Mouse (Mus musculus) adrenal gland, postnatal 36 days (tissue): ENCODE measurements at regions not wholly inside any gene's neighbourhood (a gene's known extent, or its start where the extent isn't known, plus 50 kb on each side); places are given as distances from the start of the nearest gene placed in this dataset.

Experiments used
- DNase-seq, 2 experiments: peaks; one replicate each; pipeline ENCODE4 v3.0.0; 2021; ENCODE audit warnings: mixed read lengths in 1 of 2

GRCm38 (mm10) chr8:44765194-44765593 lies 170.1 kb upstream of the Fat1 start:
- DNase-seq = no peak

GRCm38 (mm10) chr8:44765677-44766076 lies 169.6 kb upstream of the Fat1 start:
- DNase-seq = no peak

GRCm38 (mm10) chr8:44766111-44766873 lies 169.0 kb upstream of the Fat1 start:
- DNase-seq = peak in 1 of 2 experiments; percentile 12

GRCm38 (mm10) chr8:44767271-44767670 lies 168.0 kb upstream of the Fat1 start:
- DNase-seq = no peak

- DNase-seq = no peak
Observed at GRCm38 (mm10) chr8:44779212-44779611, 156.0 kb upstream of the Fat1 start.

GRCm38 (mm10) chr8:44782421-44782820 lies 152.8 kb upstream of the Fat1 start:
- no peak for DNase-seq

GRCm38 (mm10) chr8:44785161-44785560 lies 150.1 kb upstream of the Fat1 start:
- DNase-seq = no peak

- no peak for DNase-seq
Observed at GRCm38 (mm10) chr8:44786740-44787139, 148.5 kb upstream of the Fat1 start.

GRCm38 (mm10) chr8:44788290-44788689 lies 147.0 kb upstream of the Fat1 start:
- DNase-seq = no peak

GRCm38 (mm10) chr8:44799513-44799912 lies 135.7 kb upstream of the Fat1 start:
- DNase-seq = no peak

- peak; percentile 25 to 39 for DNase-seq
Observed at GRCm38 (mm10) chr8:44800827-44801273, 134.4 kb upstream of the Fat1 start.

GRCm38 (mm10) chr8:44801604-44802206 lies 133.5 kb upstream of the Fat1 start:
- no peak for DNase-seq

- DNase-seq = peak; percentile 14 to 33
Observed at GRCm38 (mm10) chr8:44802331-44802730, 132.9 kb upstream of the Fat1 start.

- no peak for DNase-seq
Observed at GRCm38 (mm10) chr8:44804414-44805178, 130.7 kb upstream of the Fat1 start.

GRCm38 (mm10) chr8:44805179-44805815 lies 129.9 kb upstream of the Fat1 start:
- peak; percentile 18 to 43 for DNase-seq

- no peak for DNase-seq
Observed at GRCm38 (mm10) chr8:44812360-44812759, 122.9 kb upstream of the Fat1 start.

GRCm38 (mm10) chr8:44817532-44818157 lies 117.6 kb upstream of the Fat1 start:
- DNase-seq = no peak

- DNase-seq = no peak
Observed at GRCm38 (mm10) chr8:44819270-44819669, 116.0 kb upstream of the Fat1 start.

GRCm38 (mm10) chr8:44819691-44820090 lies 115.6 kb upstream of the Fat1 start:
- no peak for DNase-seq

GRCm38 (mm10) chr8:44825183-44825757 lies 110.0 kb upstream of the Fat1 start:
- no peak for DNase-seq

GRCm38 (mm10) chr8:44826936-44827335 lies 108.3 kb upstream of the Fat1 start:
- DNase-seq = peak; percentile 60 to 66

- DNase-seq = no peak
Observed at GRCm38 (mm10) chr8:44828026-44828425, 107.2 kb upstream of the Fat1 start.
